Mouse (Mus musculus): ENCODE data around the gene Vopp1. TPM values are rescaled to one million over a fixed set of nuclear protein-coding genes. Genes with fewer than 3 reads are reported as not detected.
"Not testable (repeated sequence)": the region's sequence is repeated elsewhere in the genome, so short reads cannot be mapped to it uniquely, and the experiment has no call there.

Gene Vopp1
- polyA plus RNA-seq (2012; ENCODE audit: insufficient read depth, low replicate concordance), result 6.6 and 7.6 TPM in 2 replicates

DNA sequence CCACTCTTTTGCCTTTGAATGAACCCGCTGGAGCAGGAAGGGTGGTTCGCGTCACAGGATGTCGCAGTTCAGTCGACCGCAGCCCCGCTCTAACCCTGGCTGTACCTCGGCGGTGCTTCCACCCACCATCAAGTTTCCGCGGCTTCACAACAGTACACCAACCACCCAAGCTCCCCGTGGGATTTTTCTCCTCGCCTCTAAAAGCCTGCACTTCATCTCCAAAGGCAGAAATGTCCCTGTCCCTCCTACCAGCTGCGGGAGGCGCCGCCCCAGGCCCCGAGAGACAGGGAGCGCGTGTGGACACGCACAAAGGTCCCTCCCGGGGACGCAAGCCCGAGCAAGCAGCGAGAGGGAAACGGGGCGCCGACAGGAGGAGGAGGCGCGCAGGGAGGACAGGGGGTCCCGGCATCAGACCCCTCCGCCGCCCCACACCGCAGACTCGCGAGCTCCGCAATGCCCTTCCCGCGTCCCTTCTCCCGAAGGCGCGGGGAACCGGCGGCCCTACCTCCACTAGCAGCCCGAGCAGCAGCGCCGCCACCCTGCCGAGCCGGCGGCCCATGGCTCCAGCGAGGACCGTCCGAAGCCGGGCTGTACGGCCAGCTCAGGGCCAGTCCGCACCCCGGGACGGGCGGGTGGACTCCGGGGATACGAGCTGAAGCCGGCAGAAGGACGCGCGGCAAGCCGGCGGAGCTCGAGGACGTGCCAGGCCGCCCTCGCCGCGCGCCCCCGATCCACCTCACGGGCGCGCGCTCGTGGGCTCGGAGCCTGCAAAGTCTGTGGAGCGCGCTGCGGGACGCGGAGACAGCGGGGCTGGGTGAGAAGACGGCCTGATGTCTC is at the start of gene Vopp1:
Gene Vopp1, minus strand, starts transcription at position 738 of the 837 bp plus-strand sequence.
- H3K9me3 ChIP-seq, result no peaks in the 10 kb centered on the region
- peaks cover 53% of the 10 kb centered on the region for H3K4me1 ChIP-seq
- peaks cover 4% of the 10 kb centered on the region for H3K36me3 ChIP-seq (replicated peaks; ENCODE audit: low read length)
- TF ChIP-seq FLI1 (IDR thresholded peaks at IDR 0.05; ENCODE audit: low read length) (no peak), GATA1 (IDR thresholded peaks at IDR 0.05; ENCODE audit: borderline replicate concordance, low read length) (no peak)
- peak within 1 kb of the TSS; percentile 99 for H3K4me3 ChIP-seq (replicated peaks)
- H3K27me3 ChIP-seq (replicated peaks), result no peaks in the 10 kb centered on the region

DNA sequence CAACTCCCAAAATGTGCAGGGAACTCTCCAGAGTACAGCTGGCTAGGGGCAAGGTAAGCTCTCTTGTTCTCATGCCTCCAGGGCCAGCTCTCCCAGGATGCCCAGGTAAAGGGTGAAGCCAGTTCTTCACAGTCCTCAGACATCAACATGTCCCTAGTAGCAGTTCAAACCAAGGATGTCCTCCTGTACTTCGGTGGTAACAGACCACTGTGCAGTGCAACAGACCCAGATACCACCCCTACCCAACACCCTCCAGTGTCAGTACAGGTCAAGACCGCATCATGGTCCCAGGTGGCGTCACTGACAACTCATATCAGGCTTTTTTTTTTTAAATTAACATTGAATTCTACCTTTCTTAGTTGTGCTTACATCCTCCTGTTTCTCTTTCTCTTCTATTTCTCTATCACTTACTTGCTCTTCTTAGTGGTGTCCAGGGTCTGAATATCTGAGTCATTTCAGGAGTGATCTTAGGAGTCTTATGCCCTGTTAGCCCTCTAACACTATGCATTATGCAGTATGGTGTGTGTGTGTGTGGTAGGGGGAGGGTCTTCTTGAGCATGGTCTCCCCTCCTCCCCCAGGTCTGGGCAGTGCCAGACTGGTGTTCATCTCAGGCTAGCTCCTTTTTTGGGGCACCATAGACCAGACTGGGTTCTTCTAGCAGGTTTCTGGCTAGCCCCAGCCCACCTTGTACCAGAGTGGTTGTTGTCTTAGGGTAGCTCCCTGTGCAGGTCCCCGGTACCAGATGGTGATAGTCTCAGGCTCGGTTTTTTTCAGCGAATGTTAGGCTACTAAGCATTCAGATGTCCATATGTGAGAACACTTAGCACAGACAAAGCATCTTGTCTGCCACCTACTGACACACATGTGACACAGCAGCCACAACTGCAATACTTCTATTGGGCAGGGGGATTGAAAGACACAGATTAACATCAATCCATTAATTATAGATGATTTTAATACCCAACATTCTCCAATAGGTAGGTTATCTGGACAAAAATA is 34.4 kb upstream of the Vopp1 start:
- H3K4me3 ChIP-seq (replicated peaks), result peak overlapping the region; percentile 88
- TF ChIP-seq GATA1 (IDR thresholded peaks at IDR 0.05; ENCODE audit: borderline replicate concordance, low read length), result no peak
- peaks cover 9% of the 10 kb centered on the region for H3K9me3 ChIP-seq
- H3K4me1 ChIP-seq, result peaks cover 21% of the 10 kb centered on the region
- no peaks in the 10 kb centered on the region for H3K36me3 ChIP-seq (replicated peaks; ENCODE audit: low read length)
- H3K27me3 ChIP-seq (replicated peaks), result no peaks in the 10 kb centered on the region

DNA sequence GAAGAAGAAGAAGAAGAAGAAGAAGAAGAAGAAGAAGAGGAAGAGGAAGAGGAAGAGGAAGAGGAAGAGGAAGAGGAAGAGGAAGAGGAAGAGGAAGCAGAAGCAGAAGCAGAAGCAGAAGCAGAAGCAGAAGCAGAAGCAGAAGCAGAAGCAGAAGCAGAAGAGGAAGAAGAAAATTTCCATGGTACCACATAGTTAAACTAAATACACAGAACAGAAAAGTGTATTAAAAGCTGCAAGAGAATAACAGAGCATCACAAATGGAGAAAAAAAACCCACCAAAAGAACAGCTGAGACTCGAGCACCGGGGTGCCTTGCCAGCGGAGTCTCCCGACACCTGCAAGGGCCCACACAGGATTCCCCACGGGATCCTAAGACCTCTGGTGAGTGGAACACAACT is 26.2 kb upstream of the Vopp1 start:
- not testable (repeated sequence) for H3K4me1 ChIP-seq; H3K4me3 ChIP-seq (replicated peaks); H3K9me3 ChIP-seq; H3K27me3 ChIP-seq (replicated peaks); H3K36me3 ChIP-seq (replicated peaks; ENCODE audit: low read length)

DNA sequence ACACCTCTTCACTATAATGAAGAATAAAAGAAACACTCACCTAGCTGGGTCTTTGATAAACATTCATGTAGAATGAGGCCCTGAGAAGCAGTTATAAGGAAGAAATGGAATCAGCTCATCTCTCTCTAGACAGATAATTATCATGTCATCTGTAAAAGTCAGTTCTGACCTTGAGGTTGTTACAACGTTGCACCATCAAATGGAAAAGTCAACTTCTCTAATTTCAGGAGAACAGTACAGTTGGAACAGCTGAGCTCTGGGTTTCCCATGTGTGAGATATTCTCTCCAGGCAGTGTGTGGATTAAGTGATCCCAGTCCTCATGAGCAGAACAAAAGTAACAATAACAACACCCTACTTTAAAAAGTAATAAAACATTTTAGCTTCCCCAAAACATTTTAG is 25.3 kb upstream of the Vopp1 start, which contains the start of gene Vmn1r21:
Gene Vmn1r21, minus strand, starts transcription at position 58 of the 400 bp plus-strand sequence.
- TF ChIP-seq GATA1 (IDR thresholded peaks at IDR 0.05; ENCODE audit: borderline replicate concordance, low read length), result no peak
- TF ChIP-seq FLI1 (IDR thresholded peaks at IDR 0.05; ENCODE audit: low read length), result no peak
- H3K9me3 ChIP-seq, result no peaks in the 10 kb centered on the region
- H3K4me3 ChIP-seq (replicated peaks), result no peak within 1 kb of the TSS
- no peaks in the 10 kb centered on the region for H3K27me3 ChIP-seq (replicated peaks)
- no peaks in the 10 kb centered on the region for H3K36me3 ChIP-seq (replicated peaks; ENCODE audit: low read length)
- H3K4me1 ChIP-seq, result no peaks in the 10 kb centered on the region

DNA sequence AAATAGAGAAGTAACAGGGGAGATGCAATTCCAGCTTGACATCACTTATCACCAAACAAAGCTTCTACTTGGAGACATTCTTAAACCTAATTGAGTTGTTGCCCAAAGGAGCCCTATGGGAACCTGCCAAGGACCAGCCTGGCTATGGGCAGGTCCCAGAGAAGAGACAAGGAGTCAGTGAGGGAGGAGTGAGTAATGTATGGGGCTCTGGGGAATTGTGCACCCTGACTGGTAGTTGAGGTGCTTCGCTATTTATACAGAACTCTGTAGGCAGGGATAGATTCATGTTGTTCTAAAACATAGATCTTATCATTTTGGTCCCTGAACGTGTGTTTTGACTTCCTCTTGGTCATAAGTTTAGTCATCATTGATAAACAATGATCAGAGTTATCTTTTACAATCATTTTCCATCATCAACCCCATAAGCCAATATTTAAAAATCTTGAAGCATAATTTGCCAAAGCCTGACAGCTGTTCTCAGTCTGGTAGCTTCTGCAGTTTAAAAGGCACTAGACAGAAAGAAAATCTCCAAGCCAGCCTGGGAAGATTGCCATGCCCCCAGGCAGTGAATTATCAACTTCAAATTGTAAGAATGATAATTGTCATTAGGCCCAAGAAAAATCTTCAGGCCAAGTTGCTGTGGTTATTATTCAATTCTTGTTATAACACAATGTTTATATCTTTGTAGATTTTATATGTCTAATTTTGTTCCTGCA is 14.9 kb upstream of the Vopp1 start:
- Histone ChIP-seq H3K36me3 (replicated peaks; ENCODE audit: low read length) (peaks cover 3% of the 10 kb centered on the region), H3K27me3 (replicated peaks) (no peaks in the 10 kb centered on the region), H3K9me3 (peaks cover 5% of the 10 kb centered on the region), H3K4me3 (replicated peaks) (no peak overlapping the region), H3K4me1 (no peaks in the 10 kb centered on the region)
- TF ChIP-seq FLI1 (IDR thresholded peaks at IDR 0.05; ENCODE audit: low read length) (no peak), GATA1 (IDR thresholded peaks at IDR 0.05; ENCODE audit: borderline replicate concordance, low read length) (no peak)

DNA sequence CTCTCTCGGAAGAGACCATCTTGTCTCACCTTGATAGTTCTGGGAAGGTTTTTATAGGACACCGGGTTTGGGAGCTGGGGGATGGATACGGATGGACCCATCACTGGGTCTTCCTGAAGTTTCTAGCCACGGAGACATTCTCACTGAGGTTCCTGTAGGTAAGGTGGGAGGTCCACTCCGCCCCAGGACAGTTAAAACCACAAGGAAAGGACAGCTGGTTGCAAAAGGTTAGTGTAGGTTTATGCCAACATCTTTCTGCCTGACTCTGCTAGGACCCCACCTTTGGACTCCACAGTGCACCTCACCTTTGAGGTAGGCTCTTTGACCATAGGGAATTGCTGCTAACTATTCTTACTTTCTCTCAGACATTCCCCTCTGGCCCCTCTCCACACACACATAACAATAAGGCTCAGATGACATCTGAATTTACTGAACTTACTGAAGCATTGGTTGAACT is 328 bp upstream of the Vopp1 start:
- H3K9me3 ChIP-seq, result no peaks in the 10 kb centered on the region
- H3K4me3 ChIP-seq (replicated peaks), result peak overlapping the region; percentile 99
- no peak for TF ChIP-seq FLI1 (IDR thresholded peaks at IDR 0.05; ENCODE audit: low read length)
- TF ChIP-seq GATA1 (IDR thresholded peaks at IDR 0.05; ENCODE audit: borderline replicate concordance, low read length), result no peak
- no peaks in the 10 kb centered on the region for H3K27me3 ChIP-seq (replicated peaks)
- peaks cover 58% of the 10 kb centered on the region for H3K4me1 ChIP-seq
- peaks cover 7% of the 10 kb centered on the region for H3K36me3 ChIP-seq (replicated peaks; ENCODE audit: low read length)

DNA sequence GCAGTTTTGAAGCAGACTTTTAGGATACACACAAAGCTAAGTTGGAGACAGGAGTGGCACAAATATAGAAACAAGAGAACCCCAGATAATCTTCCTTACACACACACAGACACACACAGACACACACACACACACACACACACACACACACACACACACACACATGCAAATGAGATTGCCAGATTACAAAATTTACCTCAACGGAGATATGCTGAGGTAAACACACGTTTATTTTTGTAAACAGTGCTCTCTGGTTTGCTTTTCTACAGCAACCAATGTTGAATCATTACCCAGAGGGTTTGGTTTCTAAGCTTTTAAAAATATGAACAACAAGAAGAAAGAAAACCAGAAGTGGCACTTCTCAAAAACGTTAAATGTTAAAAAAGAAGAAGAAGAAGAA is 1.5 kb downstream of the Vopp1 start:
- Histone ChIP-seq H3K36me3 (replicated peaks; ENCODE audit: low read length) (peaks cover 2% of the 10 kb centered on the region), H3K9me3 (no peaks in the 10 kb centered on the region), H3K4me1 (peaks cover 48% of the 10 kb centered on the region), H3K4me3 (replicated peaks) (peak overlapping the region; percentile 88), H3K27me3 (replicated peaks) (no peaks in the 10 kb centered on the region)
- TF ChIP-seq GATA1 (IDR thresholded peaks at IDR 0.05; ENCODE audit: borderline replicate concordance, low read length), result no peak
- no peak for TF ChIP-seq FLI1 (IDR thresholded peaks at IDR 0.05; ENCODE audit: low read length)

DNA sequence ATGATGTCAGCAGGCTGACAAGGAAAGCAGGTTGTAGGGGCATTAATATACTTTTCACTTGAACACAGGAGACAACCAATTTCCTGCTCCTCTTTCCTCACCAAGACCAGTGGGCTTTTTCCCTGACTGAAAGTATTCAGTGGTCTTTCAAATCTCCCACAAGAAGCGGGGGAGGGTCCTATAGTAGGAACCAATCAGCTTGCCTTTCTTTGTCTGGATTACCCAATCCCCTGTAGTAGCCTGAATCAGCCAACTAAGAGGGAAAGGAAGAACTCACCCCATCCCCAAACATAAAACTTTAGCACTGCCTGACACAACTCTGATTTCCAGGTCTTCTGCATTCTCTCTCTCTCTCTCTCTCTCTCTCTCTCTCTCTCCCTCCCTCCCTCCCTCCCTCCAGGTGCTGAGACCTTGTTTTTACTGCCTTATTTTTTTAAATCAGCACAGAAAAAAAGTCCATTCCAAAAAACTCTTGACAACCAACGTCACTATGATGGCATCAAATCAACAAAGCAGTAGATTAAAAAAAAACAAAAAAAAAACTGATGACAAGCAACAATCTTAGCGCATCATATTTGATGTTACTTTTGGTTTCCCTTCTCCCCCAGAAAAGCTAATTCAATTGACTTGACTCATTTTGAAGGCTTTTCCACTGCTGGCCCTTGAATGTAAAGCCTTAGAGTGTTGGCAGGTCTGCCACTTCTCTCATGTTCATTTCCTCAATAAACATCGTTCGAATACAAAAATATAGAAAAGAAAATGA is 2.1 kb downstream of the Vopp1 start:
- TF ChIP-seq GATA1 (IDR thresholded peaks at IDR 0.05; ENCODE audit: borderline replicate concordance, low read length), result no peak
- no peak for TF ChIP-seq FLI1 (IDR thresholded peaks at IDR 0.05; ENCODE audit: low read length)
- Histone ChIP-seq H3K9me3 (no peaks in the 10 kb centered on the region), H3K4me3 (replicated peaks) (peak overlapping the region; percentile 88), H3K27me3 (replicated peaks) (no peaks in the 10 kb centered on the region), H3K36me3 (replicated peaks; ENCODE audit: low read length) (no peaks in the 10 kb centered on the region), H3K4me1 (peaks cover 42% of the 10 kb centered on the region)
